Mouse (Mus musculus) hindbrain, embryonic 16.5 days (tissue): Measurements from ENCODE around the gene Ccdc125. TPM values are rescaled to one million over a fixed set of nuclear protein-coding genes. Genes with fewer than 3 reads are reported as not detected.
"Not testable (repeated sequence)": the region's sequence is repeated elsewhere in the genome, so short reads cannot be mapped to it uniquely, and the experiment has no call there.

Experiments
- ATAC-seq: fragments of 200-750 bp; cut with Nextera tagmentation; 2 replicates; pipeline ENCODE4 v1.8.0; 2017; ENCODE audit warnings: moderate TSS enrichment, moderate library complexity
- H3K27ac ChIP-seq: fragments of 300-500 bp; sonication (generic); 2 replicates; pipeline ENCODE4 v1.5.1; 2014; ENCODE audit warnings: low read depth, mild to moderate bottlenecking, control low read depth, low read length, moderate library complexity
- H3K27me3 ChIP-seq: fragments of 300-500 bp; sonication (generic); replicated peaks from 2 replicates; pipeline ENCODE4 v1.6.1; 2014; ENCODE audit warnings: low read length; ENCODE audit not compliant: control insufficient read depth, insufficient read depth
- H3K36me3 ChIP-seq: fragments of 300-500 bp; sonication (generic); 2 replicates; pipeline ENCODE4 v1.6.1; 2014; ENCODE audit warnings: mild to moderate bottlenecking, low read length, moderate library complexity, mixed read lengths; ENCODE audit not compliant: control insufficient read depth, insufficient read depth
- H3K4me1 ChIP-seq: fragments of 300-500 bp; sonication (generic); 2 replicates; pipeline ENCODE4 v1.6.1; 2014; ENCODE audit warnings: low read depth, low read length; ENCODE audit not compliant: control insufficient read depth, insufficient read depth
- H3K4me2 ChIP-seq: fragments of 300-500 bp; sonication (generic); 2 replicates; pipeline ENCODE4 v1.6.1; 2014; ENCODE audit warnings: mild to moderate bottlenecking, low read length, control low read depth, moderate library complexity
- H3K4me3 ChIP-seq: fragments of 300-500 bp; sonication (generic); 2 replicates; pipeline ENCODE4 v1.5.1; 2014; ENCODE audit warnings: mild to moderate bottlenecking, low read length, control low read depth, moderate library complexity
- H3K9ac ChIP-seq: fragments of 300-500 bp; sonication (generic); 2 replicates; pipeline ENCODE4 v1.6.1; 2014; ENCODE audit warnings: low read depth, mild to moderate bottlenecking, control low read depth, low read length, moderate library complexity
- H3K9me3 ChIP-seq: fragments of 300-500 bp; sonication (generic); 2 replicates; pipeline ENCODE4 v1.6.1; 2014; ENCODE audit warnings: mild to moderate bottlenecking, low read length, moderate library complexity; ENCODE audit not compliant: control insufficient read depth
- WGBS: fragments of 180-500 bp; shearing (Covaris S2); extraction: QIAGEN DNeasy Blood & Tissue Kit; methylation state at CpG from one replicate; pipeline ENCODE4 v1.1.7; 2014; 5-methylcytosine and 5-hydroxymethylcytosine counted together
- polyA plus RNA-seq: library from polyadenylated mRNA; unstranded; fragments of >200 nt; fragmentation: Nextera tagmentation; extraction: Ambion mirVana; gene quantifications from 2 replicates; pipeline ENCODE4 v1.2.1, GENCODE M21; 2015

Gene Ccdc125
- polyA plus RNA-seq, 1 experiment from 2014 or later, result 1.4 TPM

- no peak for ATAC-seq
- Histone ChIP-seq H3K4me3 (no peak overlapping the region), H3K27ac (no peak overlapping the region), H3K9me3 (no peaks in the 10 kb centered on the region), H3K4me1 (no peaks in the 10 kb centered on the region), H3K36me3 (peaks cover 55% of the 10 kb centered on the region), H3K9ac (no peak overlapping the region), H3K4me2 (no peak overlapping the region), H3K27me3 (no peaks in the 10 kb centered on the region)
- WGBS, result 92% methylated on average over 2 of the region's 2 CpGs
Measured at GRCm38 (mm10) chr13:100703468-100703867, 34.0 kb downstream of the Ccdc125 start.

GRCm38 (mm10) chr13:100706206-100706605, 36.7 kb downstream of the Ccdc125 start:
- ATAC-seq, result no peak
- no peaks in the 10 kb centered on the region for H3K4me1 ChIP-seq
- no peak overlapping the region for H3K27ac ChIP-seq
- H3K9ac ChIP-seq, result no peak overlapping the region
- peaks cover 63% of the 10 kb centered on the region for H3K36me3 ChIP-seq
- H3K27me3 ChIP-seq, result no peaks in the 10 kb centered on the region
- 94% methylated on average over 7 of the region's 7 CpGs for WGBS
- no peak overlapping the region for H3K4me3 ChIP-seq
- H3K4me2 ChIP-seq, result no peak overlapping the region
- H3K9me3 ChIP-seq, result no peaks in the 10 kb centered on the region

DNA sequence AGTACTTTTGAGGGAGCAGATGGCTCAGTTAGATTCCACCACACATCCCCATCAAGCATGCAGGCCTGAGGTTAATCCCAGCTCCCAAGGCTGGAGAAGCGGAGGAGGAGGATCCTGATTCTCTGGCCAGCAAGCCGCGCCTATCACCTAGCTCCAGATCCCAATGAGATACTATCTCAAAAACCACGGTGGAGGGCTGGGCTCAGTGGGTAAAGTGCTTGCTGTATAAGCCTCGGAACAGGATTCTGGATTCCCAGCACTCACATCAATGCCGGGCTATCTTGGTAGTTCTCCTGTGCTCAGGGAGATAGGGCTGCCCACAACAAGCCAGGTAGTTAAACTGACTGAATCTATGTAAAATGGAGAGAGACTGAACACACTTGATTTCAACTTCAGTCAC, 46.0 kb downstream of the Ccdc125 start:
- Histone ChIP-seq H3K4me2 (no peak overlapping the region), H3K4me3 (no peak overlapping the region), H3K9ac (no peak overlapping the region), H3K4me1 (no peaks in the 10 kb centered on the region), H3K9me3 (no peaks in the 10 kb centered on the region), H3K27me3 (no peaks in the 10 kb centered on the region), H3K27ac (no peak overlapping the region), H3K36me3 (peaks cover 46% of the 10 kb centered on the region)
- ATAC-seq, result no peak
- WGBS, result 93% methylated on average over 6 of the region's 6 CpGs

GRCm38 (mm10) chr13:100721656-100722055, 52.1 kb downstream of the Ccdc125 start:
- H3K4me3 ChIP-seq, result no peak overlapping the region
- no peak overlapping the region for H3K27ac ChIP-seq
- H3K4me2 ChIP-seq, result no peak overlapping the region
- no peaks in the 10 kb centered on the region for H3K27me3 ChIP-seq
- H3K36me3 ChIP-seq, result peaks cover 15% of the 10 kb centered on the region
- no peaks in the 10 kb centered on the region for H3K9me3 ChIP-seq
- 87% methylated on average over 5 of the region's 5 CpGs for WGBS
- H3K9ac ChIP-seq, result no peak overlapping the region
- no peaks in the 10 kb centered on the region; the same call in 1 of the 2 replicates for H3K4me1 ChIP-seq
- no peak for ATAC-seq

- ATAC-seq, result peak; percentile 75
- 59% methylated on average over 7 of the region's 7 CpGs for WGBS
Measured at GRCm38 (mm10) chr13:100724051-100724754, 54.7 kb downstream of the Ccdc125 start.

GRCm38 (mm10) chr13:100725194-100725593, 55.7 kb downstream of the Ccdc125 start:
- Histone ChIP-seq H3K9me3 (no peaks in the 10 kb centered on the region), H3K4me3 (no peak overlapping the region), H3K4me1 (peaks cover 11% of the 10 kb centered on the region), H3K27me3 (no peaks in the 10 kb centered on the region), H3K27ac (no peak overlapping the region), H3K4me2 (no peak overlapping the region), H3K9ac (no peak overlapping the region), H3K36me3 (peaks cover 4% of the 10 kb centered on the region)
- WGBS, result 88% methylated on average over 10 of the region's 10 CpGs
- ATAC-seq, result no peak

More at GRCm38 (mm10) chr13:100724051-100724754, 54.7 kb downstream of the Ccdc125 start:
- Histone ChIP-seq H3K4me2 (peak overlapping the region; percentile 15; the same call in 1 of the 2 replicates), H3K27ac (peak overlapping the region; percentile 48; the same call in 1 of the 2 replicates), H3K36me3 (peaks cover 5% of the 10 kb centered on the region), H3K9ac (no peak overlapping the region), H3K4me1 (peaks cover 4% of the 10 kb centered on the region), H3K27me3 (no peaks in the 10 kb centered on the region), H3K9me3 (no peaks in the 10 kb centered on the region), H3K4me3 (no peak overlapping the region)

GRCm38 (mm10) chr13:100728086-100728485, 58.6 kb downstream of the Ccdc125 start:
- WGBS, result 95% methylated on average over 5 of the region's 5 CpGs
- Histone ChIP-seq H3K9me3 (no peaks in the 10 kb centered on the region), H3K36me3 (0 out of 2 replicates have a peak, but pooled peaks cover 2% of the 10 kb centered on the region), H3K4me1 (peaks cover 11% of the 10 kb centered on the region), H3K4me2 (no peak overlapping the region), H3K27ac (no peak overlapping the region), H3K4me3 (no peak overlapping the region), H3K9ac (no peak overlapping the region), H3K27me3 (no peaks in the 10 kb centered on the region)
- ATAC-seq, result no peak

GRCm38 (mm10) chr13:100728530-100728929, 59.0 kb downstream of the Ccdc125 start:
- H3K4me2 ChIP-seq, H3K27me3 ChIP-seq, H3K27ac ChIP-seq, ATAC-seq, H3K36me3 ChIP-seq, H3K9me3 ChIP-seq, H3K4me3 ChIP-seq, H3K9ac ChIP-seq: not testable (repeated sequence)
- peaks cover 11% of the 10 kb centered on the region for H3K4me1 ChIP-seq
- 94% methylated on average over 4 of the region's 4 CpGs for WGBS

DNA sequence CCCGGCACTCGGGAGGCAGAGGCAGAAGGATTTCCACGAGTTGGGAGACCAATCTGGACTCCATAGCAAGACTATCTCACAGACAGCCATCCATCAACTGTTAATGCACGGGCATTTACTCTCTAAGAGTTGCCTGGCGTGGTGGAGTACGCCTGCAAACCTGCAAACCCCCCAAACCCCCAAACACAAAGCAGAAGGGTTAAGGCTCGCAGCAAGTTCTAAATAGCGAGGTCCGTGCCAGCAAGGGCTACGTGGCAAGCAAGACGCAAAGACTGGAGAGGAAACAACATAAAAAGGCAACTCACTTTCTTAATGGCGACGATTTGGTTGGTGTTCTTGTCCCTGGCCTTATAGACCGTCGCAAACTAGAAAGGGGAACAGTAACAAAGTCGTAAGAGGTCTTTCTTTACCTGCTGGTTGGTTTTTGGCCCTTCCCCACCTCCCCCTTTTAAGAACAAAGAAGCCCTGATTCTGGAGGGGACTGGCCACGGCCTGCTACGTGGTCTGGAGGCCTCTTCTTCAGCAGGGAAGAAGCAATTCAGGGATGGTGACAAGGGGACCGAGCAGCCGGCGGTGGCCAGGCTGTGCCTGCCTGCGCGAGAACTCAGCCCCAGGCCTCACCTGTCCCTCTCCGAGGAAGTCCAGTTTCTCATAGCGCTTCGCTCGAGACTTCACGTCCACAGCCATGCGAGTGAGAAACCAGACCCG, 60.8 kb downstream of the Ccdc125 start:
- Histone ChIP-seq H3K27ac (peak overlapping the region; percentile 85), H3K4me3 (peak overlapping the region; percentile 61), H3K27me3 (no peaks in the 10 kb centered on the region), H3K36me3 (0 out of 2 replicates have a peak, but pooled peaks cover 2% of the 10 kb centered on the region), H3K4me1 (peaks cover 11% of the 10 kb centered on the region), H3K9ac (peak overlapping the region; percentile 81), H3K4me2 (peak overlapping the region; percentile 66), H3K9me3 (no peaks in the 10 kb centered on the region)
- peak; percentile 90 for ATAC-seq
- WGBS, result 1% methylated on average over 30 of the region's 30 CpGs
